Mouse (Mus musculus) liver, embryonic 12.5 days (tissue): ENCODE results near the gene Phgdh. TPM values are rescaled to one million over a fixed set of nuclear protein-coding genes. Genes with fewer than 3 reads are reported as not detected.
"Not testable (repeated sequence)": the region's sequence is repeated elsewhere in the genome, so short reads cannot be mapped to it uniquely, and the experiment has no call there.

Source experiments
- ATAC-seq: fragments of 200-750 bp; cut with Nextera tagmentation; 2 replicates; pipeline ENCODE4 v1.8.0; 2017; ENCODE audit warnings: moderate number of reproducible peaks, mild to moderate bottlenecking, moderate library complexity
- H3K27ac ChIP-seq: fragments of 300-500 bp; sonication (generic); 2 replicates; pipeline ENCODE4 v1.5.1; 2016; ENCODE audit warnings: mild to moderate bottlenecking
- H3K27me3 ChIP-seq: fragments of 300-500 bp; sonication (generic); replicated peaks from 2 replicates; pipeline ENCODE4 v1.6.1; 2016; ENCODE audit warnings: mild to moderate bottlenecking, moderate library complexity
- H3K36me3 ChIP-seq: fragments of 300-500 bp; sonication (generic); 2 replicates; pipeline ENCODE4 v1.6.1; 2016; ENCODE audit warnings: mild to moderate bottlenecking, moderate library complexity
- H3K4me1 ChIP-seq: fragments of 300-500 bp; sonication (generic); 2 replicates; pipeline ENCODE4 v1.6.1; 2016
- H3K4me2 ChIP-seq: fragments of 300-500 bp; sonication (generic); 2 replicates; pipeline ENCODE4 v1.6.1; 2016; ENCODE audit warnings: mild to moderate bottlenecking, moderate library complexity
- H3K4me3 ChIP-seq: fragments of 300-500 bp; sonication (generic); 2 replicates; pipeline ENCODE4 v1.5.1; 2016; ENCODE audit warnings: mild to moderate bottlenecking, moderate library complexity
- H3K9ac ChIP-seq: fragments of 300-500 bp; sonication (generic); 2 replicates; pipeline ENCODE4 v1.6.1; 2016; ENCODE audit warnings: mild to moderate bottlenecking, moderate library complexity
- H3K9me3 ChIP-seq: fragments of 300-500 bp; sonication (generic); replicated peaks from 2 replicates; pipeline ENCODE4 v1.6.1; 2016; ENCODE audit warnings: mild to moderate bottlenecking, moderate library complexity
- WGBS: fragments of 180-500 bp; shearing (Covaris S2); methylation state at CpG from one replicate; pipeline ENCODE4 v1.1.7; 2016; ENCODE audit not compliant: insufficient replicate concordance; 5-methylcytosine and 5-hydroxymethylcytosine counted together
- polyA plus RNA-seq: library from polyadenylated mRNA; unstranded; fragments of >200 nt; fragmentation: Nextera tagmentation; extraction: Ambion mirVana; gene quantifications from 2 replicates; pipeline ENCODE4 v1.2.1, GENCODE M21; 2016

Phgdh gene
- polyA plus RNA-seq, result 348 and 381 TPM in 2 replicates

DNA sequence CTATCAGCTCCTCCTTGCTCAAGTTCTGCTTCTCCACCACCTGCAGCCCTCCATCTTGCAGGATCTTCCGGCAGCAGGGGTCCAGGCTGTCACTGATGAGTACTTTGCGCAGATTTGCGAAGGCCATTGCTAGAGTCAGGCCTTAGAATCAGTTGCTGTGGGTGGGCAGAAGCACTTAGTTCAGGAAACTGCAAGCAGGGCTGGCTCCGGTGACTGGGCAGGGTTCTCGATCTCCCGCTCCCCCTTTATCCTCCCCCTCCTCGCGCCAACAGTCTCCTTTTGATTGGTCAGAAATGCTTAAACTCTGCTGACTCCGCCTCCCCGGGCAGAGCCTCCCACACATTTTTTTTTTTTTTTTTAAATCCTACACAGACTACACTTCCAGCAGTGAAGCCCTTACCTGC lies at the start of gene Phgdh:
Gene Phgdh, minus strand, starts transcription at position 285 of the 404 bp plus-strand sequence.
- H3K9ac ChIP-seq, result peak within 1 kb of the TSS; percentile 78
- peak within 1 kb of the TSS; percentile 97 for H3K4me2 ChIP-seq
- peaks cover 51% of the 10 kb centered on the region for H3K4me1 ChIP-seq
- H3K4me3 ChIP-seq, result peak within 1 kb of the TSS; percentile 74
- 1% methylated on average over 10 of the region's 10 CpGs for WGBS
- ATAC-seq, result peak; percentile 73
- H3K9me3 ChIP-seq, H3K36me3 ChIP-seq, H3K27me3 ChIP-seq: not testable (repeated sequence)
- peak within 1 kb of the TSS; percentile 77 for H3K27ac ChIP-seq

DNA sequence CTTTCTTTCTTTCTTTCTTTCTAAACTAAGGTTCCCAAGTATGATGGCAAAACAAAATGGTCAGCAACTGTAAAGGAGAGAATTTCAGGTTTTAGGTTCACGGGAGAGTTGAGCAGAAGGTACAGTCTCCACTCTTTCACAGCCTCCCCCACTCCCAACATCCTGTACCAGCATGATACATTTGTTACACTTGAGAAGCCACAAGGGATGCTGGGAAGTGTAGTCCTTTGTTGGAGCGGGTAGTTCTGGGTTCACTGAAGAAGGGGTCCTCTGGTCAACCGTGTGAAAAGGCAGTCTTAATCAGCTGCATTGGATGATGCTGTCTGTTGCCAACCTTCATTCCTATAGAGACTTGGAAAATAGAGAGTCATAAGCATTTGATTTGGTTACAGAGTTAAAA lies 49.5 kb upstream of the Phgdh start:
- no peaks in the 10 kb centered on the region for H3K36me3 ChIP-seq
- no peaks in the 10 kb centered on the region for H3K9me3 ChIP-seq
- H3K27ac ChIP-seq, result no peak overlapping the region
- ATAC-seq, result no peak
- H3K9ac ChIP-seq, result no peak overlapping the region
- H3K4me3 ChIP-seq, result no peak overlapping the region
- peaks cover 4% of the 10 kb centered on the region; the same call in 1 of the 2 replicates for H3K27me3 ChIP-seq
- H3K4me2 ChIP-seq, result no peak overlapping the region
- WGBS, result 56% methylated on average over 3 of the region's 3 CpGs
- H3K4me1 ChIP-seq, result no peaks in the 10 kb centered on the region

DNA sequence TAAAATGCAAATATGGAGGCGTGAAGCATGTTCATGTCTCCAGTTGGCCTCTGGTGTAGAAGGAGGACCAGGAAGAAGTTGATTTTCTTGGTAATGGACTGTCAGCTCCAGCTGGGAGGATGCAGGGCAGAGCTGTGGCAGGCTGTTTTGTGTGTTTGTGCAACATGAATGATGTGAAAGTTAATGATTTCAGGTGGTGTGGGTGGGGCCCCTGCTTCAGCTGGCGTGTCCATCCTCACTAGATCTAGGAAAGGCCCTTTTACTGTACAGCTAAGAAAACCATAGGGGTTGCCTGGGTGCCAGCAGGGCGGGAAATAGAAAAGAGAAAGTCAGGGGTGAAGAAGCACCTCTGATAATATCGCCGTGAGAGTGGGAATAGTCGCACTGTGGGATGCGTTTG lies 48.0 kb upstream of the Phgdh start:
- no peak for ATAC-seq
- Histone ChIP-seq H3K9me3 (no peaks in the 10 kb centered on the region), H3K27ac (no peak overlapping the region)

DNA sequence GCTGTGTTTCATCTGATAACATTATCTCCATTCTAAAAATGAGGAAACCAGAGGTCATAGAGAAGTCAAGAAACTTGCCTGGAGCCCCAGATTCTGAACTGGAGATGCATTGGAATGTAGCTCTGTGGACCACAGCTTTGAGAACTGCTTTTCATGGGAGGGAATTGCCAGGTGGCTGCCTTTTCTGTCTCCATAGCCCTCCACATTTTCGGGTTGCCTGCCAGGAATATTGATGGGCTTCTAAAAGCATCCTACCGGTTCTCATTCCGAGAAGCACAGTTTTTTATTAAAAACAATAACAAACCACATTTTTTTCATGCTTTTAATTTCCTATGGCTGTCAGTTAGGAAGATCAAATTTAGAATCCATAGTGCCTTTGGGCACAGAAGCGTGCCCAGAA lies 47.3 kb upstream of the Phgdh start:
- Histone ChIP-seq H3K9ac (no peak overlapping the region), H3K36me3 (no peaks in the 10 kb centered on the region), H3K4me2 (no peak overlapping the region), H3K4me1 (no peaks in the 10 kb centered on the region), H3K27ac (no peak overlapping the region), H3K4me3 (no peak overlapping the region), H3K27me3 (peaks cover 26% of the 10 kb centered on the region), H3K9me3 (no peaks in the 10 kb centered on the region)
- 63% methylated on average over 4 of the region's 4 CpGs for WGBS
- no peak for ATAC-seq

More for the DNA sequence above, 48.0 kb upstream of the Phgdh start:
- H3K4me2 ChIP-seq, result no peak overlapping the region
- 70% methylated on average over 7 of the region's 7 CpGs for WGBS
- H3K36me3 ChIP-seq, result no peaks in the 10 kb centered on the region
- H3K9ac ChIP-seq, result no peak overlapping the region
- H3K27me3 ChIP-seq, result peaks cover 20% of the 10 kb centered on the region
- no peak overlapping the region for H3K4me3 ChIP-seq
- no peaks in the 10 kb centered on the region for H3K4me1 ChIP-seq

DNA sequence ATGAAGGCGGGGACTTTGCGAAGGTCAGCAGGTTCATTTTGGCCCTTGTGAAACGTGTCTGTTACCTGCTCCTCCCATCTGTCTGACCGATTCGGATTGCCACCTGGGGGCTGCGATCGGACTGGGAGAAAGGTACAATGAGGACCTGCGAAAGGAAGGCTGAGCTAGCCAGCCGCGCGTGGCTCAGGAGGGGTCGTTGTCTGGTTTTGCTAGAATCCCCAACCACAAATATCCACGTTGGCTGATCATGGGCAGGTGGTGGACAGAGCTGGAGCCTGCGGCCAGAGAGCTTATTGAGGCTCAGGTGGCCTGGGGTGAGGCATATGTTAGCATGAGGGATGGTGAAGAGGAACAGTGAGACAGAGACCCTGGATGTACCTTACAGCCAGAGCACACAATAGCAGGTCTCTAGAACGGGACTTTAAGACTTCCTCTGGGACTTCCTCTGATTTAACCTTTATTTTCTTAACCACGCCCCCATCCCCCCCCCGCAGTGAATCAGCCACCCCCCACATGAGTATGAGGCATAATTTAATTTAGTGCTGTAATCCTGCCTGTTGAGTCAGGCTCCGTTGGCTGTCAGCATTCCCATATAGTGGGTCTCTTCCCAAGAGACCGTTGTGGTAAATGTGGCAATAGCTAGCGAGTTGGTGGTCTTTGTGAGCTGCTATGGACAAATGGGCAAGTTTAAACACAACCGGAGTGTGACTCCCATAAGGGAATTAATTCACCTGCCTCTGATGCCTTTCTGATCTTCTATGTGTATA lies 43.4 kb upstream of the Phgdh start:
- 8% methylated on average over 21 of the region's 21 CpGs for WGBS
- Histone ChIP-seq H3K9me3 (no peaks in the 10 kb centered on the region), H3K4me3 (peak overlapping the region; percentile 57), H3K4me1 (no peaks in the 10 kb centered on the region), H3K36me3 (no peaks in the 10 kb centered on the region), H3K27ac (no peak overlapping the region), H3K4me2 (peak overlapping the region; percentile 58), H3K27me3 (peaks cover 41% of the 10 kb centered on the region), H3K9ac (peak overlapping the region; percentile 66)
- ATAC-seq, result no peak; the same call in 1 of the 2 replicates

DNA sequence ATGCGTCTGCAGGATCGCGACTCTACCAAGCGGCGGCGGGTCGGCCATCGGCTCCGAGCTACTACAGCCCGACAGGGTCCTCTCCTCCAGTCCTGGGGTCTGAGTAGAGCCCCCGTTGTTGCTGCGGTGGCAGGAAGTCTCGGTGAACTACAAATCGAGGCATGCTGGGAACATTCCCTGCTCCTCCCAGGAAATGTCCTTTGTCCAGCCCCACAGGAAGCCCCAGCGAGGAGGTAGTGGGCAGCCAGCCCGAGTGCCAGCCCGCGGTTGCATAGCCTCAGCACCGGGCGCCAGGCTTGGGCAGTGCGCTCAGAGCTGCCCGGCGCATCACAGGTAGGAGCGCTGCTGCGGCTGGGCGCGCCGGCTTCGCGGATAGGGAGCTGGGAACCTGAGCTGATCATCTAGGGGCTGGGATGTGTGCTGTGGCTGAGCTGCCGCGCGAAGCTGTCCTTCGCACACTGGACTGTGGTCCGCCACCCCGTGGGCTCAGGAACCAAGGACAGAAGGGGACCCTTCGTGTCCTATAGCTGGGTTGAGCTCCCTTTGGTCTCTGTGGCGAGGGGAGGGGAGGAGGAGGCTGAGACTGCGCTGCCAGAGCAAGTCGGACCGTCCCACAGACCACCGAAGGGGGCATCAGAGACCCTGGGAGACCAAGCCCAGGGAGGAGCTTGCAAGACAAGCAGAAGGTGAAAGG lies 42.6 kb upstream of the Phgdh start, which contains the start of gene Zfp697:
Gene Zfp697, plus strand, starts transcription at position 216 of the 694 bp plus-strand sequence.
- Histone ChIP-seq H3K27me3 (peaks cover 41% of the 10 kb centered on the region), H3K9ac (peak within 1 kb of the TSS; percentile 66), H3K4me2 (peak within 1 kb of the TSS; percentile 58), H3K4me1 (no peaks in the 10 kb centered on the region), H3K27ac (no peak within 1 kb of the TSS), H3K4me3 (peak within 1 kb of the TSS; percentile 57), H3K9me3 (no peaks in the 10 kb centered on the region), H3K36me3 (no peaks in the 10 kb centered on the region)
- ATAC-seq, result peak; percentile 72
- 1% methylated on average over 42 of the region's 42 CpGs for WGBS

DNA sequence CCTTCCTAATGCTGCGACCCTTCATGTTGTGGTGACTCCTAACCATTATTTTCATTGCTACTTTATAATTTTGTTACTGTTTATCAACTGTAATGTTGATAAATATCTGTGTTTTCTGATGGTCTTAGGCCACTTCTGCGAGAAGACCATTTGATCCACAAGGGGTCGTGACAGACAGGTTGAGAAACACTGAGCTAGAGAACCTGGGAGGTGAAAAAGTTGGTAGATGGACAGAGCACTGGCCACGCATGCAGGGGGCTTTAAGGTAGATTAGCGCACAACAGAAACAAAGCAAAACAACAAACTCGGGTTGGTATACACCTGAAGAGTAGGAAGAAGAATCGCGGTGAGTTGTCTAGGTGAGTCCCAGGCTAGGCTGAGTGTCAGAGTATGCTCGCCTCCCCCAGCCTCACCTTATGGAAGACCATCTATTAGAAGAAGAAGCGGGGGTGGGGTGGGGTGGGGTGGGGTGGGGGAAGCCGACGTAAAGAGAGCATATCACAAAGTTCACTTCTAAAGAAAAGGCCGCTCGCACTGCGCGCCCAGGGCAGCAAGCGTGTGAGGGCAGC lies 42.0 kb upstream of the Phgdh start:
- Histone ChIP-seq H3K9ac (peak overlapping the region; percentile 66), H3K27me3 (peaks cover 41% of the 10 kb centered on the region), H3K4me2 (peak overlapping the region; percentile 58), H3K36me3 (no peaks in the 10 kb centered on the region), H3K27ac (no peak overlapping the region), H3K4me1 (no peaks in the 10 kb centered on the region), H3K4me3 (peak overlapping the region; percentile 57), H3K9me3 (no peaks in the 10 kb centered on the region)
- WGBS, result 5% methylated on average over 17 of the region's 17 CpGs
- 0 out of 2 replicates have a peak, but pooled peaks have one; percentile 14 for ATAC-seq

DNA sequence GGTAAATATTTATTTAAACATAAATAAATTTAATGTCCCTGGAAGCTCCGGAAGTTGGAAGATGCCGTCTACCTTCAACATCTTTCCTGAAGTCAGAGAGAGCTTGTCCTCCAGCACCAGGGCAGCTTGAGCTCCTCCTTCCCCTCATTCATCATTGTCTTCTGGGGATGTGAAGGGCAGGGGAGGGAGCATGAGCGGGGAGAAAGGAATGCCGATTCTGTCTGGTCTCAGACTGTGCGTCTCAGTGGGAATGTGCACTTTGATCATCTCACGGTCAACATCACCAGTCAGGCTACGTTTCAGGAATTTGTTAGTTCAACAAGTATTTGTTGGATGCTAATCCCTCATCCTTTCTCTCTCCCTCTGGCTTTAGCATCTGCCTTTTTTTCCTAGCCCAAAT lies 39.4 kb upstream of the Phgdh start:
- Histone ChIP-seq H3K27ac (no peak overlapping the region), H3K9ac (no peak overlapping the region), H3K36me3 (no peaks in the 10 kb centered on the region), H3K4me1 (no peaks in the 10 kb centered on the region), H3K4me2 (no peak overlapping the region), H3K9me3 (no peaks in the 10 kb centered on the region), H3K4me3 (no peak overlapping the region), H3K27me3 (peaks cover 37% of the 10 kb centered on the region)
- no peak for ATAC-seq
- 47% methylated on average over 7 of the region's 7 CpGs for WGBS

DNA sequence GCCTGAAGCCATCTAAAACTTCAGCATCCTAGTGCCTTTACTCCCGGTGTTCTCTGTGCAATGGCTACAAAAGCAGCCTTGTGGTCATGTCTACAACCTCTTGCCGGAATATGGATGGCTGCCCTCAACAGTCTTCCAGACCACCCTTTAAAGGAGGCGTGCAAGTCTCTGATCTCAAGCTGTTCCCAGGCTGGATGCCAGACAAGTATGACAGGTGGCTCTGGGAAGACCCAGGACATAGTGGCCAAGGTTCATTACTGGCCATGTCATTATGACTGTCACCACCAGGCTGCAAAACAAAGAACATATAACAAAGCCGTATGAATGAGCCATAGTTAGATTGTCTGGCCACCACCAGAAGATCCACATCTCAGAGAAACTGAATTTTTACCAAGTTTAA lies 38.5 kb upstream of the Phgdh start:
- peaks cover 27% of the 10 kb centered on the region for H3K27me3 ChIP-seq
- no peak for ATAC-seq
- no peak overlapping the region for H3K4me2 ChIP-seq
- 70% methylated on average over 4 of the region's 4 CpGs for WGBS
- H3K9ac ChIP-seq, result no peak overlapping the region
- H3K4me3 ChIP-seq, result no peak overlapping the region
- no peak overlapping the region for H3K27ac ChIP-seq
- H3K36me3 ChIP-seq, result no peaks in the 10 kb centered on the region
- no peaks in the 10 kb centered on the region for H3K9me3 ChIP-seq
- no peaks in the 10 kb centered on the region for H3K4me1 ChIP-seq

DNA sequence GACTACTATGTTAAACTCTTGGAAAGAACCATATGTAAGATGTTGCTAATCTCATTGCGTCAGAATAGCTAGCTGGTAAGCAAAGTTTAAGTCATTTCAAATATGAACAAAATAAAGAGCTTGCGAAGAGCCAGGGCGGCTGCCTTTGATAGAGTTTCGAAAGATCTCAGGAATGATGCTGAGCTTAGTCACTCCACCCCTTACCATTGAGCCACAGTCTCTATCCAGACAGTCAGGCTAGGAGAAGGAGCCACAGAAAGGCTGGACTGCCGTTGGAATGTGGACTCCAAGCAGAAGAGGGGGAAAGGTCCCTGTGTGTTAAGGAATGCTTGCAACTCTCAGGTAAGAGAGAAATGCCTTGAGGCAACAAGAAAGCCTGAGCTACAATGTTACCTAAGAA lies 35.2 kb upstream of the Phgdh start:
- 58% methylated on average over 5 of the region's 5 CpGs for WGBS
- no peak overlapping the region for H3K27ac ChIP-seq

DNA sequence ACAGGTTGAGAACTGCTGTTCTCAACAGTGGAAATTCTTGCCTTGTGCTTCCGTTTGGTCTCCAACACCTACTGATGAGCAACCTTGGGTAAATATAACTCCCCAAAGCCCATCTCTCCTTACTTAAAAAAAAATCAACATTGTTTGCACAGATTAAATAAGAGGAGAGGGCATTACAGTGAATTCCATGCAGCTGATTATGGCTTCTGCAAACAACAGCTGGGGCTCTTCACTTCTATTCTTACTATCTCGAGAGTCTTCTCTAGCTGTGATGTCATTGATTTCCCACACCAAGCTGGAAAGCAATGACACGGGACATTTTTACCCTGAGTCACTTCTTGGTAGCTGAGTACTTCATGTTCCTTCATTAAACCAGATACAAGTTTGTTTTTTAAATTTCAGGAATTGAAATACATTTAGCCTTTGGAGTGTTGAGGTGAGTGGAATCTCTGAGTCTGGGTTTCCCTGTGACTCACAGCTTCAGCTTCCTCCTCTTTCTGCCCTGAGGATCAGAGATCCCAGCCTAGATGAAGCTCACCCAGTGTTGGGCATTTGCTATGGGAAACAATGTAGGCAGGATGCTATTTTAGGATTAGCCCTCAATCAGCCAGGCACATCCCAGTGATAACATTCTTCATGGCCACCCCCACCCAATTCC lies 34.4 kb upstream of the Phgdh start:
- H3K4me3 ChIP-seq, result no peak overlapping the region
- H3K36me3 ChIP-seq, result no peaks in the 10 kb centered on the region
- H3K9me3 ChIP-seq, result no peaks in the 10 kb centered on the region
- no peaks in the 10 kb centered on the region for H3K27me3 ChIP-seq
- ATAC-seq, result no peak
- H3K9ac ChIP-seq, result no peak overlapping the region
- 47% methylated on average over 3 of the region's 3 CpGs for WGBS
- H3K4me2 ChIP-seq, result no peak overlapping the region
- H3K27ac ChIP-seq, result no peak overlapping the region
- no peaks in the 10 kb centered on the region for H3K4me1 ChIP-seq

More for the DNA sequence above, 35.2 kb upstream of the Phgdh start:
- no peaks in the 10 kb centered on the region for H3K27me3 ChIP-seq
- H3K4me3 ChIP-seq, result no peak overlapping the region
- H3K9ac ChIP-seq, result no peak overlapping the region
- H3K9me3 ChIP-seq, result no peaks in the 10 kb centered on the region
- no peak overlapping the region for H3K4me2 ChIP-seq
- H3K4me1 ChIP-seq, result no peaks in the 10 kb centered on the region
- H3K36me3 ChIP-seq, result no peaks in the 10 kb centered on the region
- no peak for ATAC-seq
